Mouse (Mus musculus) embryonic facial prominence, embryonic 12.5 days (tissue): ENCODE data around the gene Mmd2. TPM values are rescaled to one million over a fixed set of nuclear protein-coding genes. Genes with fewer than 3 reads are reported as not detected.

ENCODE experiments used
- ATAC-seq: fragments of 200-750 bp; cut with Nextera tagmentation; 2 replicates; pipeline ENCODE4 v1.8.0; 2017; ENCODE audit not compliant: insufficient number of reproducible peaks, insufficient read depth, low FRiP score, low TSS enrichment
- H3K27ac ChIP-seq: fragments of 300-500 bp; sonication (generic); 2 replicates; pipeline ENCODE4 v1.5.1; 2016; ENCODE audit warnings: mild to moderate bottlenecking
- H3K27me3 ChIP-seq: fragments of 300-500 bp; sonication (generic); 2 replicates; pipeline ENCODE4 v1.6.1; 2016; ENCODE audit warnings: mild to moderate bottlenecking, moderate library complexity
- H3K36me3 ChIP-seq: fragments of 300-500 bp; sonication (generic); 2 replicates; pipeline ENCODE4 v1.6.1; 2016; ENCODE audit warnings: mild to moderate bottlenecking
- H3K4me1 ChIP-seq: fragments of 300-500 bp; sonication (generic); 2 replicates; pipeline ENCODE4 v1.6.1; 2016
- H3K4me2 ChIP-seq: fragments of 300-500 bp; sonication (generic); replicated peaks from 2 replicates; pipeline ENCODE4 v1.6.1; 2016; ENCODE audit warnings: mild to moderate bottlenecking, moderate library complexity
- H3K4me3 ChIP-seq: fragments of 300-500 bp; sonication (generic); 2 replicates; pipeline ENCODE4 v1.5.1; 2016; ENCODE audit warnings: mild to moderate bottlenecking
- H3K9ac ChIP-seq: fragments of 300-500 bp; sonication (generic); 2 replicates; pipeline ENCODE4 v1.6.1; 2016; ENCODE audit warnings: mild to moderate bottlenecking, moderate library complexity
- H3K9me3 ChIP-seq: fragments of 300-500 bp; sonication (generic); 2 replicates; pipeline ENCODE4 v1.6.1; 2016; ENCODE audit warnings: mild to moderate bottlenecking, moderate library complexity
- WGBS: fragments of 180-500 bp; shearing (Covaris S2); methylation state at CpG from one replicate; pipeline ENCODE4 v1.1.7; 2016; 5-methylcytosine and 5-hydroxymethylcytosine counted together
- polyA plus RNA-seq: library from polyadenylated mRNA; unstranded; fragments of >200 nt; fragmentation: Nextera tagmentation; extraction: Ambion mirVana; gene quantifications from 2 replicates; pipeline ENCODE4 v1.2.1, GENCODE M21; 2016

Gene Mmd2
- polyA plus RNA-seq, 1 experiment from 2014 or later, result 5.1 TPM

DNA sequence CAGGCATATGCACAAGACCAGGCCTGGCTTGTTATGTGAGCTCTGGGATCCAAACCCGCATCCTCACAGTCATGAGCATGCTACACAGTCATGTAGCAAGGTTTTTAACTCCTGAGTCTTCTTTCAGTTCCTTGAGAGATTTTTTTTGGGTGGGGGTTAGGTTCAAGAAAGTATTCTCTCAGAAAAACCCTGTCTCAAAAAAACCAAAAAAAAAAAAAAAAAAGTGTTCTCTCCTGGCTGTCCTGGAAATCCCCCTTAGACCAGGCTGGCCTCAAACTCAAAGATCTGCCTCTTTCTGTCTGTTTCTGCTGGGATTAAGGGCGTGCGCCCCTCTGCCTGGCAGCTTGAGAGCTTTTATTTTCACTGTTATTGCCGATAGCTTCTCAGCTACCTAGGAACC is 73.2 kb downstream of the Mmd2 start:
- H3K36me3 ChIP-seq, result no peaks in the 10 kb centered on the region
- no peaks in the 10 kb centered on the region for H3K9me3 ChIP-seq
- no peak overlapping the region for H3K4me3 ChIP-seq
- WGBS, result 77% methylated on average over 4 of the region's 4 CpGs
- no peak overlapping the region for H3K9ac ChIP-seq
- H3K27ac ChIP-seq, result no peak overlapping the region
- no peak for ATAC-seq
- H3K27me3 ChIP-seq, result peaks cover 2% of the 10 kb centered on the region
- H3K4me2 ChIP-seq, result no peak overlapping the region
- no peaks in the 10 kb centered on the region for H3K4me1 ChIP-seq

DNA sequence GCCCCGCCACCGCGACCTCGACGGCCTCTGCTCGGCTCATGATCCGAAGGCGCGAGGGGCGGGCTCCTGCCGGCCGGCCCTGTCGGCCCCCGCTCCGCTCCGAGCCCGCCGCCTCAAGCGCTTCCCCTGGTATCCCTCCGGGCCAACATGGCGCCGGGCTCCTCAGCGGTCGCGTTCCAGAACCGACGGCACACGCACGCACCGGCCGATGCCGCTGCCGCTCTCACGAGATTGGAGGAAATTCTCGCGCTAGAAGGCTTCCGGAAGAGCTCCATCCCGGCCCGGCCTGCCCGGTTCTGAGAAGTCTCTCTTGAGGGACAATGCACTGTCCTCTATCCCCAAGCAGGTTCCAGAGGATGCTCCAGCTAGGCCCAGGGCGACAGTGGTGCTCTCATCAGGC is 78.7 kb downstream of the Mmd2 start, which contains the start of gene Papolb:
Gene Papolb, minus strand, starts transcription at position 162 of the 400 bp plus-strand sequence.
- H3K27ac ChIP-seq, result no peak within 1 kb of the TSS
- H3K27me3 ChIP-seq, result peaks cover 15% of the 10 kb centered on the region
- H3K9ac ChIP-seq, result no peak within 1 kb of the TSS
- no peaks in the 10 kb centered on the region for H3K9me3 ChIP-seq
- H3K36me3 ChIP-seq, result no peaks in the 10 kb centered on the region
- H3K4me2 ChIP-seq, result peak within 1 kb of the TSS; percentile 49
- 32% methylated on average over 41 of the region's 41 CpGs for WGBS
- ATAC-seq, result no peak
- H3K4me1 ChIP-seq, result no peaks in the 10 kb centered on the region
- H3K4me3 ChIP-seq, result peak within 1 kb of the TSS; percentile 29

- Histone ChIP-seq H3K4me3 (no peak overlapping the region), H3K4me2 (no peak overlapping the region), H3K9me3 (no peaks in the 10 kb centered on the region), H3K27me3 (peaks cover 8% of the 10 kb centered on the region), H3K27ac (no peak overlapping the region), H3K9ac (no peak overlapping the region), H3K36me3 (no peaks in the 10 kb centered on the region), H3K4me1 (no peaks in the 10 kb centered on the region)
- 76% methylated on average over 8 of the region's 8 CpGs for WGBS
- ATAC-seq, result no peak
Measured at GRCm38 (mm10) chr5:142524711-142525464, 83.7 kb downstream of the Mmd2 start.

- no peaks in the 10 kb centered on the region for H3K36me3 ChIP-seq
- no peak overlapping the region for H3K4me2 ChIP-seq
- H3K27me3 ChIP-seq, result no peaks in the 10 kb centered on the region
- peaks cover 6% of the 10 kb centered on the region; the same call in 1 of the 2 replicates for H3K4me1 ChIP-seq
- H3K9ac ChIP-seq, result no peak overlapping the region
- H3K27ac ChIP-seq, result no peak overlapping the region
- no peak for ATAC-seq
- H3K9me3 ChIP-seq, result no peaks in the 10 kb centered on the region
- WGBS, result 84% methylated on average over 11 of the region's 11 CpGs
- H3K4me3 ChIP-seq, result no peak overlapping the region
Measured at GRCm38 (mm10) chr5:142521195-142521866, 87.3 kb downstream of the Mmd2 start.

- WGBS, result 70% methylated on average over 4 of the region's 4 CpGs
- no peak for ATAC-seq
- no peaks in the 10 kb centered on the region for H3K9me3 ChIP-seq
- no peak overlapping the region for H3K4me2 ChIP-seq
- H3K36me3 ChIP-seq, result no peaks in the 10 kb centered on the region
- H3K27ac ChIP-seq, result no peak overlapping the region
- H3K27me3 ChIP-seq, result no peaks in the 10 kb centered on the region
- no peak overlapping the region for H3K4me3 ChIP-seq
- no peak overlapping the region for H3K9ac ChIP-seq
- H3K4me1 ChIP-seq, result peaks cover 6% of the 10 kb centered on the region; the same call in 1 of the 2 replicates
Measured at GRCm38 (mm10) chr5:142520360-142520759, 88.2 kb downstream of the Mmd2 start.

- 52% methylated on average over 6 of the region's 6 CpGs for WGBS
Measured at GRCm38 (mm10) chr5:142518973-142519372, 89.6 kb downstream of the Mmd2 start.

More at GRCm38 (mm10) chr5:142518973-142519372, 89.6 kb downstream of the Mmd2 start:
- ATAC-seq, result no peak
- Histone ChIP-seq H3K36me3 (no peaks in the 10 kb centered on the region), H3K9ac (no peak overlapping the region), H3K4me3 (no peak overlapping the region), H3K27ac (no peak overlapping the region), H3K4me2 (no peak overlapping the region), H3K9me3 (no peaks in the 10 kb centered on the region), H3K27me3 (no peaks in the 10 kb centered on the region), H3K4me1 (peaks cover 6% of the 10 kb centered on the region; the same call in 1 of the 2 replicates)

Other genes with a start within 250 kb of the Mmd2 start
- gene Foxk1, start 207.3 kb downstream of the Mmd2 start, polyA plus RNA-seq, result 7.0 and 8.4 TPM in 2 replicates
- 10.8 and 12.4 TPM in 2 replicates for gene Ap5z1, start 144.9 kb downstream of the Mmd2 start, polyA plus RNA-seq
- gene Papolb, start 78.7 kb downstream of the Mmd2 start, polyA plus RNA-seq, result 0.17 and 0.36 TPM in 2 replicates
- 6.4 and 6.9 TPM in 2 replicates for gene Radil, start 57.7 kb downstream of the Mmd2 start, polyA plus RNA-seq
- gene Wipi2, start 18.9 kb upstream of the Mmd2 start, polyA plus RNA-seq, result 67.2 and 73.4 TPM in 2 replicates
- 15.7 and 19.0 TPM in 2 replicates for gene Slc29a4, start 83.7 kb upstream of the Mmd2 start, polyA plus RNA-seq
- gene Tnrc18, start 208.9 kb upstream of the Mmd2 start, polyA plus RNA-seq, result 61.0 and 65.5 TPM in 2 replicates